Mouse (Mus musculus): ENCODE measurements around the gene Slc39a11. TPM values are rescaled to one million over a fixed set of nuclear protein-coding genes. Genes with fewer than 3 reads are reported as not detected.

The Slc39a11 gene
- polyA plus RNA-seq, 1 experiment from 2014 or later: 18.6 TPM

GRCm38 (mm10) chr11:113378867-113379266 lies 271.0 kb downstream of the Slc39a11 start:
- H3K4me3 ChIP-seq (ENCODE audit: low read depth, low read length): no peak overlapping the region
- H3K4me1 ChIP-seq (ENCODE audit: control insufficient read depth, insufficient read depth, low read length): peaks cover 3% of the 10 kb centered on the region; the same call in 1 of the 2 replicates
- H3K4me2 ChIP-seq (replicated peaks; ENCODE audit: low read depth, low read length): no peak overlapping the region
- 72% methylated on average over 9 of the region's 9 CpGs for WGBS
- no peaks in the 10 kb centered on the region for H3K36me3 ChIP-seq (ENCODE audit: control insufficient read depth, insufficient read depth, low read length)
- H3K9me3 ChIP-seq (ENCODE audit: control insufficient read depth, low read depth, low read length): no peaks in the 10 kb centered on the region
- ATAC-seq (ENCODE audit: insufficient number of reproducible peaks, insufficient read depth, low FRiP score, low read depth): no peak
- H3K27ac ChIP-seq (ENCODE audit: low read length): no peak overlapping the region
- no peaks in the 10 kb centered on the region for H3K27me3 ChIP-seq (ENCODE audit: control insufficient read depth, insufficient read depth, low read length)
- no peak overlapping the region for H3K9ac ChIP-seq (replicated peaks; ENCODE audit: low read depth, low read length)

DNA sequence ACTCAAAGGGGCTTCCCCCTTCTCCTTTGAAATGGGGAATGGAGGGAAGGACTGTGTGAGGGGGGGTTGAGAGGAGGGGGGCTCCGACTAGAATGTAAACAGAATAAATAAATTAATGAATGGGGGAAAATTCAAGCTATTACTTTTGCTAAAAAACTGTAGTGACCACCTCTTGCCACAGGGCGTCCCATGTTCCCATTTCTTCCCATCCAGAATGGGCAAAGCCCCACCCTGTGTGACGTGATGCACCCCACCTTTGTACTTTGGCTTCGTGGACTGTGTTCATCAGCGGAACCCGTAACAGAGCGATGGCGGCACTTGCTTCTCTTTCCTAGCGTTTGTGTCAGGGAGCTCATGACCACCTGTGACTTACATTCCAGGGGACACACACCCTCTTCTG lies 273.8 kb downstream of the Slc39a11 start:
- H3K4me3 ChIP-seq (ENCODE audit: low read depth, low read length): no peak overlapping the region
- no peaks in the 10 kb centered on the region for H3K9me3 ChIP-seq (ENCODE audit: control insufficient read depth, low read depth, low read length)
- H3K27ac ChIP-seq (ENCODE audit: low read length): no peak overlapping the region
- peaks cover 3% of the 10 kb centered on the region; the same call in 1 of the 2 replicates for H3K4me1 ChIP-seq (ENCODE audit: control insufficient read depth, insufficient read depth, low read length)
- no peaks in the 10 kb centered on the region for H3K27me3 ChIP-seq (ENCODE audit: control insufficient read depth, insufficient read depth, low read length)
- no peak for ATAC-seq (ENCODE audit: insufficient number of reproducible peaks, insufficient read depth, low FRiP score, low read depth)
- no peaks in the 10 kb centered on the region for H3K36me3 ChIP-seq (ENCODE audit: control insufficient read depth, insufficient read depth, low read length)
- H3K9ac ChIP-seq (replicated peaks; ENCODE audit: low read depth, low read length): no peak overlapping the region
- WGBS: 86% methylated on average over 9 of the region's 9 CpGs
- no peak overlapping the region for H3K4me2 ChIP-seq (replicated peaks; ENCODE audit: low read depth, low read length)

DNA sequence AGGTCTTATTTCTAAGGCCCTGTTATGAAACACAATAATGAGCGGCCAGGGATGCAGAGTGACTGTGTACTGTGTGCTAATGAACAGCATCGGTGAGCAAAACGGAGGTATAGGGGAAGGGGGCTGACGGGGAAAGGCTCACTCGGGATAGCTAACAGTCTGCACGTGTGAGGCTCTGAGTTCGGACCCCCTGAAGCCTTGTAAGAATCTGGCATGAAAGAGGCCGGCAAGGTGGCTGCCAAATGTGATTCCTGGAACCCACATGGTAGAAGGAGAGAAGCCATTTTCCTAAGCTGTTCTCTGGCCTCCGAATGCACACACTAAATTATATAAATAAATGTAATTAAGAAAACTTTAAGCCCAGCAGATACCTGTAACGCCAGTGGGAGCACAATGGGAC lies 276.0 kb downstream of the Slc39a11 start:
- Histone ChIP-seq H3K9ac (replicated peaks; ENCODE audit: low read depth, low read length) (no peak overlapping the region), H3K36me3 (ENCODE audit: control insufficient read depth, insufficient read depth, low read length) (no peaks in the 10 kb centered on the region), H3K27ac (ENCODE audit: low read length) (no peak overlapping the region), H3K4me1 (ENCODE audit: control insufficient read depth, insufficient read depth, low read length) (peaks cover 3% of the 10 kb centered on the region; the same call in 1 of the 2 replicates), H3K4me2 (replicated peaks; ENCODE audit: low read depth, low read length) (no peak overlapping the region), H3K9me3 (ENCODE audit: control insufficient read depth, low read depth, low read length) (no peaks in the 10 kb centered on the region), H3K27me3 (ENCODE audit: control insufficient read depth, insufficient read depth, low read length) (no peaks in the 10 kb centered on the region), H3K4me3 (ENCODE audit: low read depth, low read length) (no peak overlapping the region)
- ATAC-seq (ENCODE audit: insufficient number of reproducible peaks, insufficient read depth, low FRiP score, low read depth): no peak
- WGBS: 92% methylated on average over 10 of the region's 10 CpGs

DNA sequence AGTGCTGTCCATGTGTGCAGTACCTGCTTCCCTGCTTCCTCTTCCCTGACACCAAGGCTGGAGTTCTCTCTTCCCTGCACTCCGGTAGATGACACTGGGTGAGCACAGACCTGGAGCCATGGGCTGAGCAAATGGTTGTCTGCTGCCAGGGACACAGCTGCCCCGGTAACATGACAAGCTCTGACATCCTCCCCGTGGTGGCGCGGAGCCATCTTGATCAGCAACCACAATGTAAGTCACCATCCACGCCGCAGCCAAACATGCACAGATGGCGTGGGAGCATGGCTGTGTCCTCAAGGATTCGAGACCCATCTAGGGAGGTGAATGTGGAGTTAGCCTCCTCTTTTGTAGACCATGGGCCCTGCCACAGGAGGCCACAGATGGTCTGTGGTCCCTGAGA lies 276.5 kb downstream of the Slc39a11 start:
- Histone ChIP-seq H3K4me2 (replicated peaks; ENCODE audit: low read depth, low read length) (no peak overlapping the region), H3K27ac (ENCODE audit: low read length) (no peak overlapping the region), H3K4me1 (ENCODE audit: control insufficient read depth, insufficient read depth, low read length) (peaks cover 3% of the 10 kb centered on the region; the same call in 1 of the 2 replicates), H3K4me3 (ENCODE audit: low read depth, low read length) (no peak overlapping the region), H3K36me3 (ENCODE audit: control insufficient read depth, insufficient read depth, low read length) (no peaks in the 10 kb centered on the region), H3K9ac (replicated peaks; ENCODE audit: low read depth, low read length) (no peak overlapping the region), H3K27me3 (ENCODE audit: control insufficient read depth, insufficient read depth, low read length) (no peaks in the 10 kb centered on the region), H3K9me3 (ENCODE audit: control insufficient read depth, low read depth, low read length) (no peaks in the 10 kb centered on the region)
- no peak for ATAC-seq (ENCODE audit: insufficient number of reproducible peaks, insufficient read depth, low FRiP score, low read depth)
- 96% methylated on average over 9 of the region's 9 CpGs for WGBS

DNA sequence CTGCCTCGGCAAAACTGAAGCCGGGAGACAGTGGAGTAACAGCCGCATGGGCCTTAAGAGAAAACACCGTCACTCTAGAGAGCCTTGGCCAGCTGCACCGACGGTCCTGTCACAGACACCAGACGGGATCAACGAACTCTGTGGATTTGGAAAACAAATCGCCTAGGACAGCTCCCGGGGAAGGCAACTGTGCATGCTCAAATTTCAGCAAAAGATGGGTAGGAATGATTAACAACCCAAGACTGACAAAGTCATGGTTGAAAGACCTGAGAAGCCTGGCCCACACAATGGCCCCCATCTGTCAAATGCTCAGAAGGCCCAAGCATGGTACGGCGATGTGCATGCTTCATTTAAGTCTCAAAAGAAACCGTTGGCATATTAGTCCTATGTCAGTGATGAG lies 281.8 kb downstream of the Slc39a11 start:
- Histone ChIP-seq H3K4me3 (ENCODE audit: low read depth, low read length) (no peak overlapping the region), H3K9me3 (ENCODE audit: control insufficient read depth, low read depth, low read length) (no peaks in the 10 kb centered on the region), H3K27ac (ENCODE audit: low read length) (no peak overlapping the region), H3K36me3 (ENCODE audit: control insufficient read depth, insufficient read depth, low read length) (no peaks in the 10 kb centered on the region), H3K4me2 (replicated peaks; ENCODE audit: low read depth, low read length) (no peak overlapping the region), H3K9ac (replicated peaks; ENCODE audit: low read depth, low read length) (no peak overlapping the region), H3K27me3 (ENCODE audit: control insufficient read depth, insufficient read depth, low read length) (no peaks in the 10 kb centered on the region), H3K4me1 (ENCODE audit: control insufficient read depth, insufficient read depth, low read length) (0 out of 2 replicates have a peak, but pooled peaks cover 4% of the 10 kb centered on the region)
- no peak for ATAC-seq (ENCODE audit: insufficient number of reproducible peaks, insufficient read depth, low FRiP score, low read depth)
- 49% methylated on average over 13 of the region's 13 CpGs for WGBS

DNA sequence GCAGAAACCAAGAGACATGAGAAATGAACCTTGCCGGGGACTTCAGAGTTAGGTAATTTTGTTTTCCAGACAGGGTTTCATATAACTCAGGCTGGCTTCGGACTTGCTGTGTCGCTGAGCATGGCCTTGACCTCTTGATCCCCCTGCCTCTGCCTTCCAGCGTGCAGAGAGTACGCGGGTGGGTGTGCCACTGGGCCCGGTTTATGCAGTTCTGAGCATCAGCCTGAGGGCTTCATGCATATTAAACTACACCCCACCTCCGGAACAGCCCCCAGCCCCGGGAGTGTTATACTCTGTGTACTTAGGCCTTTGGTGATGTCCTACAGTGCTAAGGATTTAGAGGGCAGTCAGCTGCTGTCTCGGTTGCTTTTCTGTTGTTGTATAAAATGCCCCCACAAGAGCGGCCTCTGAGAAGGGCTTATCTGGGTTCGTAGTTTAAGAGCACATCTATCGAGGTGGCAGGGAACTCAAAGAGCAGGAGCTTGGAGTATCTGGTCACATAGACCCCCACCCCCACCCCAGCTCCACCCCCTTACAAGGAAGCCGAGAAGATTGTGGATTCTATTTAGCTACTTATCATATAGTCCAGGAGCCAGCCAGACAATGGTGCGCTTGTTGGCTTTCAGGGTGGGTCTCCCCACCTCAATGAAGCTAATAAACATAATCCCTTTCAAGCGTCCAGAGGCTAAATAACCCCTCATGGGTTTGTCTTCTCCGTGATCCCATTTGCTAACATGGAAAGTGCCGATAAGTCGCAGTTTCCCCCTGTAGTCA lies 283.4 kb downstream of the Slc39a11 start:
- Histone ChIP-seq H3K27ac (ENCODE audit: low read length) (no peak overlapping the region), H3K4me1 (ENCODE audit: control insufficient read depth, insufficient read depth, low read length) (0 out of 2 replicates have a peak, but pooled peaks cover 4% of the 10 kb centered on the region), H3K4me2 (replicated peaks; ENCODE audit: low read depth, low read length) (no peak overlapping the region), H3K4me3 (ENCODE audit: low read depth, low read length) (no peak overlapping the region), H3K27me3 (ENCODE audit: control insufficient read depth, insufficient read depth, low read length) (no peaks in the 10 kb centered on the region), H3K36me3 (ENCODE audit: control insufficient read depth, insufficient read depth, low read length) (no peaks in the 10 kb centered on the region), H3K9me3 (ENCODE audit: control insufficient read depth, low read depth, low read length) (no peaks in the 10 kb centered on the region), H3K9ac (replicated peaks; ENCODE audit: low read depth, low read length) (no peak overlapping the region)
- 35% methylated on average over 19 of the region's 19 CpGs for WGBS
- ATAC-seq (ENCODE audit: insufficient number of reproducible peaks, insufficient read depth, low FRiP score, low read depth): no peak

- WGBS: 57% methylated on average over 13 of the region's 13 CpGs
- Histone ChIP-seq H3K4me2 (replicated peaks; ENCODE audit: low read depth, low read length) (no peak overlapping the region), H3K9me3 (ENCODE audit: control insufficient read depth, low read depth, low read length) (no peaks in the 10 kb centered on the region), H3K4me1 (ENCODE audit: control insufficient read depth, insufficient read depth, low read length) (0 out of 2 replicates have a peak, but pooled peaks cover 4% of the 10 kb centered on the region), H3K27ac (ENCODE audit: low read length) (no peak overlapping the region), H3K27me3 (ENCODE audit: control insufficient read depth, insufficient read depth, low read length) (no peaks in the 10 kb centered on the region), H3K4me3 (ENCODE audit: low read depth, low read length) (no peak overlapping the region), H3K9ac (replicated peaks; ENCODE audit: low read depth, low read length) (no peak overlapping the region), H3K36me3 (ENCODE audit: control insufficient read depth, insufficient read depth, low read length) (no peaks in the 10 kb centered on the region)
- ATAC-seq (ENCODE audit: insufficient number of reproducible peaks, insufficient read depth, low FRiP score, low read depth): no peak
Measured at GRCm38 (mm10) chr11:113363739-113364138, 286.1 kb downstream of the Slc39a11 start.

GRCm38 (mm10) chr11:113362617-113363016 lies 287.3 kb downstream of the Slc39a11 start:
- no peak for ATAC-seq (ENCODE audit: insufficient number of reproducible peaks, insufficient read depth, low FRiP score, low read depth)
- Histone ChIP-seq H3K4me3 (ENCODE audit: low read depth, low read length) (no peak overlapping the region), H3K4me1 (ENCODE audit: control insufficient read depth, insufficient read depth, low read length) (0 out of 2 replicates have a peak, but pooled peaks cover 4% of the 10 kb centered on the region), H3K27ac (ENCODE audit: low read length) (no peak overlapping the region), H3K9ac (replicated peaks; ENCODE audit: low read depth, low read length) (no peak overlapping the region), H3K4me2 (replicated peaks; ENCODE audit: low read depth, low read length) (no peak overlapping the region), H3K27me3 (ENCODE audit: control insufficient read depth, insufficient read depth, low read length) (no peaks in the 10 kb centered on the region), H3K36me3 (ENCODE audit: control insufficient read depth, insufficient read depth, low read length) (no peaks in the 10 kb centered on the region), H3K9me3 (ENCODE audit: control insufficient read depth, low read depth, low read length) (no peaks in the 10 kb centered on the region)
- 88% methylated on average over 7 of the region's 7 CpGs for WGBS
